Mouse (Mus musculus): ENCODE results near the gene Fam161b.
"Not testable (repeated sequence)": the region's sequence is repeated elsewhere in the genome, so short reads cannot be mapped to it uniquely, and the experiment has no call there.

Fam161b gene

GRCm38 (mm10) chr12:84373831-84374481 is 12.3 kb upstream of the Fam161b start:
- no peak for DNase-seq

- no peak for DNase-seq
These were observed 10.0 kb upstream of the Fam161b start for GRCm38 (mm10) chr12:84371647-84372046.

- DNase-seq: peak; percentile 36
These were observed 5.3 kb upstream of the Fam161b start for GRCm38 (mm10) chr12:84366971-84367370.

- no peak for DNase-seq
These were observed 3.5 kb upstream of the Fam161b start for GRCm38 (mm10) chr12:84365137-84365536.

GRCm38 (mm10) chr12:84364291-84364690 is 2.7 kb upstream of the Fam161b start:
- no peak for DNase-seq

DNA sequence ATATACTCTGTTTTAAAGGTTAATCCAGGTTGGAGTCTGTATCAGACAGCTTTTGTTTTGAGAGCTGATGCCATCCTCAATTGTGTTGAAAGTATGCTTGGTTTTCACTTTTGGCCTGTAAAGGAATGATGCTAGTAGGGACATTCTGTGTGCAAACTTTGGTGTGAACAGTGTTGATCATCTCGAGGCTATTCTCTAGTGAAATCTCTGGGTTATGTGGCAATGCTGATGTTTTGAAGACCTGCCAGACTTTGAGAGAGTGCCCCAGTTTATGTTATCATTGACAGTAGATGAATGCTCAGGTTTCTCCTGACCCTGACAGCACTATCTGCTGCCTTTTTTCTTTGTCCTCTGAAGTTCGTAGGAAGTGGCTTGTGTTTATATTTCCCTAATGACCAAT is 1.2 kb upstream of the Fam161b start:
- no peak for DNase-seq

DNA sequence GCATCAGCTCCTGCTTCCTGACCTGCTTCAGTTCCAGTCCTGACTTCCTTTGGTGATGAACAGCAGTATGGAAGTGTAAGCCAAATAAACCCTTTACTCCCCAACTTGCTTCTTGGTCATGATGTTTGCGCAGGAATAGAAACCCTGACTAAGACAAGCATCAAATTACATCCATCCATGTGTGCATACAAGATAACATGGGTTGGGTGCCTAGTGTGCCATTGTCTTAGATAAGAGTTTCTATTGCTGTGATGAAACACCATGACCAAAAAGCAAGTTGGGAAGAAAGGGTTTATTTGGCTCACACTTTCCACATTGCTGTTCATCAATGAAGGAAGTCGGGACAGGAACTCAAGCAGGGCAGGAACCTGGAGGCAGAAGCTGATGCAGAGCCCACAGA is 2.9 kb downstream of the Fam161b start:
- not testable (repeated sequence) for DNase-seq

DNA sequence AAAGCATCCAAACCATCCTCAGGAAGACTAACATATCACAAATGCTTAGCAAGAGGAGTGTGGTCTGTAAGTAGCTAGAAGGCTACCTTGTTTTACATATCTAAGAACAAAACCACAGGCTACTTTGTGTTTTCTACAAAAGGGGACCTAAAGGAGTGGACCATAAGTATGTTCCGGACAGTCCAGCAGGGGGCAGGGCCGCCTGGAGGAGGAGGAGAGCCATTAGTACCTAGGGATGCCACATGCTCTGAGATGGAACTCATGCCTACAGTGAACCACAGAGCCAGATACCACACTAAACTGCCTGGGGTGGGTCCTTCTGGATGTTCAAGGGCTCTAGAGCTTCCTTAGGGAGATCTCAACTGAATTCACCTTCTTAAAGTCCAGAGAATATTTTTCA is 14.4 kb downstream of the Fam161b start:
- DNase-seq: peak; percentile 40

- no peak for DNase-seq
These were observed 24.5 kb downstream of the Fam161b start for GRCm38 (mm10) chr12:84336963-84337625.

GRCm38 (mm10) chr12:84327111-84327512 is 34.5 kb downstream of the Fam161b start:
- no peak for DNase-seq

- peak; percentile 89 for DNase-seq
These were observed 44.7 kb downstream of the Fam161b start, which contains the start of gene Zfp410 for GRCm38 (mm10) chr12:84316721-84317621. TSS of gene Zfp410 (plus strand) at chr12:84316852.

DNA sequence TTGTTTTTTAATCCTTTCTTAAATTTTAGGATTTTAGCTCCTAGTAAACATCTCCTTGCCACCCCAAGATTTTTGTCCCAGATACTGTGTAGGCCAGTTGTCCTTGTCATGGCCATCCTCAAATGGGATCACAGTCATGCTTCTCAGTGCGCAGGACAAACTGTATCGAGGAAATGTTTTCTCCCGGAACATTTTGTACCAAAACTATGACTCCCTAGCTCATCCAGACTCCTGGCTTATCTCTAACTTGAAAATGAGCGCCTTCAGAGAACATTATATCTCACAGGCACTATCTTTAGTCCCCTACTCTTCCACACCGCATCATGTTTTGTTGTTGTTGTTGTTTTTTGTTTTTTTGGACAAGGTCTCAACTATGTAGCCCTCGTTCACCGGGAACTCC is 45.6 kb downstream of the Fam161b start:
- no peak for DNase-seq

DNA sequence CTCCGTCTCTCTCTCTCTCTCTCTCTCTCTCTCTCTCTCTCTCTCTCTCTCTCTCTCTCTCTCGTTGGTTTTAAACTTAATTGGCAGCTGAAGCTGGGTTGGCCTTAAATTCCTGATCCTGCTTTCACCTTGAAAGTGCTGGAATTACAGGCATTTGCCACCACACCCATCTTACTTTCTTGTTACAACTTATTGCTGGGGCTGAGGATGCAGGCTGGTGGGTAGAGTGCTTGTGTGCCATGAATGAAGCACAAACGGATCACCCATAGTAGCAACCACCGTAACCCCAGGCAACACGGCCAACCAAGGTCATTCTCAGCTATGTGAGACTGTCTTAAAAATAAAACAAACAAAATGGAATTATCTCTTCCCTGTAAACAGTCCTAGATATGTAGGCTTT is 50.3 kb downstream of the Fam161b start:
- no peak for DNase-seq

GRCm38 (mm10) chr12:84304554-84304953 is 57.1 kb downstream of the Fam161b start:
- DNase-seq: no peak

GRCm38 (mm10) chr12:84304101-84304500 is 57.5 kb downstream of the Fam161b start:
- no peak for DNase-seq

DNA sequence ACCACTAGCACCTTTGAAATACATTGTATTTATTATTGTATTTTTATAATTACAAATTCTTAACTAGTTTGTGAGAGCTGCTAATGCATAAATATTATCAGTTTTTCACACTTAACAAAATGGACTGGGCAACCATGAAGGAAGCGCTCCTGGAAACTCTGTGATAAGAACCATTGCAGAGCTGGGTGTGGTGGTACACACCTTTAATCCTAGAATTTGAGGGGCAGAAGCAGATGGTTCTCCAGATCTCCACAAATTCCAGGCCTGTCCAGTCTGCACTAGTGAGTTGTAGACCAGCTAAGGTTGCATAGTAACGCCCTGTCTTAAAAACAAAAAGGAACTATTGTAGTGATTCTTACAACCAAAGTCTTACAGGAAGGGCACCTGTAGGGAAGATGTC is 62.4 kb downstream of the Fam161b start:
- no peak for DNase-seq

GRCm38 (mm10) chr12:84297851-84298250 is 63.8 kb downstream of the Fam161b start:
- no peak for DNase-seq

Data from thymus, postnatal 4 days (tissue).